Mouse (Mus musculus) urinary bladder, adult 2 months (tissue): Measurements from ENCODE around the gene Ubxn1. TPM values are rescaled to one million over a fixed set of nuclear protein-coding genes. Genes with fewer than 3 reads are reported as not detected.
"Not testable (repeated sequence)": the region's sequence is repeated elsewhere in the genome, so short reads cannot be mapped to it uniquely, and the experiment has no call there.

Experiments used
- DNase-seq: peaks from one replicate; pipeline ENCODE4 v3.0.0; 2022; ENCODE audit warnings: low spot score
- polyA plus RNA-seq: library from polyadenylated mRNA; depleted of rRNA; stranded (reverse); fragments of >200 nt; gene quantifications from 2 replicates; pipeline ENCODE4 v1.2.3, GENCODE M21; 2012

The Ubxn1 gene
- polyA plus RNA-seq, 1 experiment: 175 TPM

GRCm38 (mm10) chr19:8857689-8858088 lies 13.6 kb upstream of the Ubxn1 start:
- no peak for DNase-seq

GRCm38 (mm10) chr19:8859018-8859417 lies 12.3 kb upstream of the Ubxn1 start:
- DNase-seq: no peak

GRCm38 (mm10) chr19:8864265-8864664 lies 7.0 kb upstream of the Ubxn1 start:
- no peak for DNase-seq

GRCm38 (mm10) chr19:8870381-8870780 lies 915 bp upstream of the Ubxn1 start:
- DNase-seq: not testable (repeated sequence)

- DNase-seq: no peak
These were observed 458 bp upstream of the Ubxn1 start for GRCm38 (mm10) chr19:8870838-8871237.

- no peak for DNase-seq
These were observed 1.1 kb downstream of the Ubxn1 start for GRCm38 (mm10) chr19:8872266-8872840.

GRCm38 (mm10) chr19:8875031-8875430 lies 3.7 kb downstream of the Ubxn1 start:
- no peak for DNase-seq

- DNase-seq: peak; percentile 79
These were observed 9.2 kb downstream of the Ubxn1 start, which contains the start of gene Uqcc3 for GRCm38 (mm10) chr19:8880311-8881033. Uqcc3 (minus strand) TSS chr19:8880923.

GRCm38 (mm10) chr19:8881034-8881392 lies 9.7 kb downstream of the Ubxn1 start:
- DNase-seq: no peak

GRCm38 (mm10) chr19:8883616-8884015 lies 12.3 kb downstream of the Ubxn1 start, which contains the start of the genes Lbhd1 and Gm49403:
Lbhd1 (plus strand) TSS chr19:8883732.
Gm49403 (plus strand) TSS chr19:8883930.
- no peak for DNase-seq

GRCm38 (mm10) chr19:8886916-8887584 lies 15.8 kb downstream of the Ubxn1 start:
- DNase-seq: no peak

- DNase-seq: no peak
These were observed 16.5 kb downstream of the Ubxn1 start for GRCm38 (mm10) chr19:8887585-8888463.

- peak; percentile 84 for DNase-seq
These were observed 17.5 kb downstream of the Ubxn1 start, which contains the start of the genes 1810009A15Rik and Gm49416 for GRCm38 (mm10) chr19:8888511-8889385. 1810009A15Rik (plus strand) TSS chr19:8888853. Gm49416 (plus strand) TSS chr19:8888926.

- peak; percentile 74 for DNase-seq
These were observed 21.8 kb downstream of the Ubxn1 start, which contains the start of gene Ints5 for GRCm38 (mm10) chr19:8892829-8893766. Ints5 (plus strand) TSS chr19:8893005.

GRCm38 (mm10) chr19:8895397-8895960 lies 24.2 kb downstream of the Ubxn1 start:
- no peak for DNase-seq

GRCm38 (mm10) chr19:8896231-8896630 lies 24.9 kb downstream of the Ubxn1 start:
- not testable (repeated sequence) for DNase-seq

GRCm38 (mm10) chr19:8897211-8897864 lies 26.0 kb downstream of the Ubxn1 start:
- DNase-seq: not testable (repeated sequence)

GRCm38 (mm10) chr19:8897865-8898495 lies 26.7 kb downstream of the Ubxn1 start, which contains the start of gene Ganab:
Ganab (plus strand) TSS chr19:8898071.
- peak; percentile 84 for DNase-seq
